Mouse (Mus musculus): Measurements from ENCODE around the gene Sstr3. TPM values are rescaled to one million over a fixed set of nuclear protein-coding genes. Genes with fewer than 3 reads are reported as not detected.

The Sstr3 gene
- total RNA-seq (2018; cell fraction: chromatin; rRNA removed): not detected
- not detected for total RNA-seq (2018; cell fraction: cytosol; rRNA removed)
- total RNA-seq (2018; cell fraction: nucleus; rRNA removed): not detected
- polyA plus RNA-seq (2018): not detected in 3 replicates

DNA sequence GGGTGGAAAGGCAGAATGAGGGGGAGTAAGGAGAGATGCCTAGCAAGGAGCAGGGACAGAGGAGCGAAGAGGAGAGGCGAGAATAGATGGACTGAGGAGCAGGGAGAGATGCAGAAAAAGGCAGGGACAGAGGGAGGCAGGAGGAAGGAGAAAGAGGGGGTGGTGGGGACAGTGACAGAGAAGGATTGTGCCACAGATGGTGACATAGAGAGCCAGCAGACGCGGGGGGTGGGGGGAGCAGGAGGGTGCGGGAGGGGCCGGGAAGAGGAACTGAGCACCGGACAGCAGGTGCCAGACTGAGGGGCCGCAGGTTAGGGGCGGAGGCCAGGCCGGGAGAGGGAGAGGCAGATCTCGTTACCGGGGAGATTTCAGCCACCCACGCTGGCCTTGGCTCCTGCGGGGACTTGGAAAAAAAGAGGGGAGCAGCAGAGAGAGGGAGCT is at the start of gene Sstr3:
Sstr3 (minus strand) TSS at position 125 of the 441 bp plus-strand sequence.
- H3K36me3 ChIP-seq (ENCODE audit: inconsistent target): no peaks in the 10 kb centered on the region
- 11% methylated on average over 14 of the region's 14 CpGs for WGBS (ENCODE audit: missing documents)

DNA sequence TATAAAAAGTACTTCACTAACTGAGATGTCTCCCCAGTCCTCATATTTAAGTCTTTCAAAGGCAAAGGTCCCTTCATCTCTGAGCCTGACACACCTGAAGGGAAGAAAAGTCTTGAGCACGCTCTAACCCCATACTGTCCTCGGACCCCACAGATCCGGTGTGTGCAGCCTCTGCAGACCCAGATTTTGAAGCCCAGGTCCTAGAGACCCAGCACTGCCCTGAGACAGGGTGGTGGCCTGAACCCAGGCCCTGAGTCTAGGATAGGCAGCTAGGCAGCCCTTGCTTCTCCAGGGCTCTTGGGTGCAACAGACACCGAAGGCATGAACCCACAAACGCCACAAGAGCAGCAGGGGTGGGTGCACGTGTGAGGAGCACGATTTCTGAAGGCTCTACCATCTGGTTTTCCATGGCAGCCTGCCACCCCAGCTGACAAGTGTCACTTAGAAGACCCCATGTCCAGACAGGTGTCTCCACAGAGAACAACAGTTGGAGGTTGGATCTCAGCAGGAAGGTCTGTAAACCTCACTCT is 49.5 kb upstream of the Sstr3 start:
- H3K36me3 ChIP-seq (ENCODE audit: inconsistent target): no peaks in the 10 kb centered on the region
- 63% methylated on average over 7 of the region's 7 CpGs for WGBS (ENCODE audit: missing documents)
- peak overlapping the region; percentile 98 for H3K27ac ChIP-seq

More for the DNA sequence above, at the start of gene Sstr3:
- Histone ChIP-seq H3K79me2 (ENCODE audit: inconsistent target) (no peaks in the 10 kb centered on the region), H3K4me3 (ENCODE audit: inconsistent target) (no peak within 1 kb of the TSS), H3K27ac (no peak within 1 kb of the TSS)

DNA sequence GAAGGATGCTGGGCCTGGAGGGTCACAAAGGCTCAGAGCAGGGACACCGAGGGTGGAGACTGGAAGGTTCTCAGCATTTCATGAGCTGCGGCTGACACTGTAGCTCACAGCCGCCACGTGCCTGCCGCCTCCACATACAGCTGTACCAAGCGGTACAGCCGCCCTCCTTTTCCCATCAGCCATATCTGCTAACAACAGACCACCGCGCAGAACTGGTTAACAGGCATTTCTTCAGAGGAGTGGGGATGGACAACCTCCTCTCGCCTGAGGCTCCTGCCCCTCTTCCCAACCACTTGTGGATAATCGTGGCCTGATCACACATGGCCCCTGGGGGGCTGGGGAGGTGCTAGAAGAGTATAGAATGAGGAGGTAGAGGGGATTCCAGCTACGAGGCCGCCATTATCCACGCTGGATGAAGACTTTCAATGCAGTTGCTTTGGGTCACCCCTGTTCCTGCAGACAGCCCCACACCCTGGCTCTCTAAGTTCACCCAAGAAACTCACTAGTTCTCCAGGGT is 48.0 kb upstream of the Sstr3 start:
- H3K27ac ChIP-seq: peak overlapping the region; percentile 96
- WGBS (ENCODE audit: missing documents): 92% methylated on average over 14 of the region's 14 CpGs
- no peaks in the 10 kb centered on the region for H3K36me3 ChIP-seq (ENCODE audit: inconsistent target)
- no peak overlapping the region for H3K4me3 ChIP-seq (ENCODE audit: inconsistent target)
- H3K79me2 ChIP-seq (ENCODE audit: inconsistent target): peaks cover 6% of the 10 kb centered on the region; the same call in 1 of the 2 replicates

More for the DNA sequence above, 49.5 kb upstream of the Sstr3 start:
- Histone ChIP-seq H3K79me2 (ENCODE audit: inconsistent target) (peaks cover 18% of the 10 kb centered on the region), H3K4me3 (ENCODE audit: inconsistent target) (no peak overlapping the region)

DNA sequence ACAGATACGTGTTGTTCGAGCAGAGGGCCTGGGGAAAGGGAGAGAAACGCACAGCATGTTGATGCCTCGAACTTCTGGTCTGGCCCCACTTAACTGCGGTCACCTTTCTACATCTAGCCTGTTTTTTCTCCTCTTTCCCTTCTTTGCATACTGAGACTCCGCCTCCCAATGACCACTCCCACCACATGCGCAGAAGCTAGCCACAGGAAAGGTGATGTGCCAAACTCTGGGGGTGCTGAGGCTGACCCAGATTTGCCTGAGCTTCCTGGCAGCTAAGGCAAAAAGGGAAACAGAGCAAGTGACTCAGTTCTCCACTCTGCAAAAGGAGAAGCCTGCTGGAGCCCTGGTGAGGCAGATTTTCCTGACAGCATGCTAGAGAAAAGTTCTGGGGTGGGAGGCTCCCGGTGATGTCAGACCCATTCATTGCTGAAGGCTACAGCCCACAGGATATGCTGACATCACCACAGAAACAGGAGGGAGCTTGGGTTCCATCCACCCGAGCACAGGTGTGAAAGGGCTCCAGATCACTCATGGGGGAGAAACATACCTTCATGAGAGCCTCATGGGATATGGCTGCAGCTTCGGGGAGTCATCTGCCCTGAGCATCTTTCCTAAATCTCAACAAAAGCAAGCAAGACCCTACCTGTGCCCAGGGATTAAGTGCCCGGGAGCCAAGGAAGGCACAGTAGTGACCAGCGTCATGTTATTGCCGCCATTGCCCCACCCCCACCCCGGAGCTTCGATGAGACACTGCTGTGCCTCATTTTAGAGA is 47.4 kb upstream of the Sstr3 start:
- Histone ChIP-seq H3K27ac (peak overlapping the region; percentile 96), H3K79me2 (ENCODE audit: inconsistent target) (no peaks in the 10 kb centered on the region), H3K36me3 (ENCODE audit: inconsistent target) (no peaks in the 10 kb centered on the region), H3K4me3 (ENCODE audit: inconsistent target) (no peak overlapping the region)
- 32% methylated on average over 14 of the region's 15 CpGs for WGBS (ENCODE audit: missing documents)

DNA sequence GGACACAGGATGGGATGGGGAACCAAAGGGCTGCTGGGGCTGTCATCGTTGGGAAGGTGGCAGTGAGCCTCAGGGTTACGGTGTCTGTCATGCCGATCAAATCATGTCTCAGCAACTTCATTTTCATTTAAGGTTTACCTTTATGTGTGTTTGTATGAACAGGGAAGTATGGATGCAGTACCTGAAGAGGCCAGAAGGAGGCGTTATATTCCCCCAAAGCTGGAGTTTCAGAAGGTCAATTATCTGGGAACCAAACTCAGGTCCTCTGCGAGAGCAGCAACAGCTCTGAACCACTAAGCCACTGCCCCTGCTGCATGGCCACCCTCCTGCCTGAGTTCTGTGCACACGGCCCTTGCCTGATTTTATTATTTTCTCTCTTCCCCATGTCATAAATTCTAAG is 46.3 kb upstream of the Sstr3 start:
- Histone ChIP-seq H3K79me2 (ENCODE audit: inconsistent target) (no peaks in the 10 kb centered on the region), H3K27ac (peak overlapping the region; percentile 96), H3K4me3 (ENCODE audit: inconsistent target) (no peak overlapping the region), H3K36me3 (ENCODE audit: inconsistent target) (no peaks in the 10 kb centered on the region)
- WGBS (ENCODE audit: missing documents): 89% methylated on average over 6 of the region's 6 CpGs

DNA sequence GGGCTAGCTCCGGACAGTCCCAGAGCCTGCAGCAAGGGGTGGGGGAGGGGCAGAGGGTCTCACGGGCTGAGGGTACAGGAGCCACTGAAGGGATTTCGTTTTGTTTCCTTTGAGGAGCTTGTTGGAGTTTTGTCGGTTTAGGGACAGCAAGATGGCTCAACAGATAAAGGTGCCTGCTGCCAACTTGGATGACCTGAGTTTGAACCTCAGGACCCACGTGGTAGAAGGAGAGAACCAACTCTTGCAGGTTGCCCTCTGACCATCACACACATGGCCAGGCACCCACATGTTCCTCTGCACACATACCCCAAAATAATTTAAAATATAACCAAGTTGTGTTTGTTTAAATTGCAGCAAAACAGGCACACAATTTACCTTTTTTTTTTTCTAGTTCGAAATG is 45.5 kb upstream of the Sstr3 start:
- Histone ChIP-seq H3K79me2 (ENCODE audit: inconsistent target) (no peaks in the 10 kb centered on the region), H3K4me3 (ENCODE audit: inconsistent target) (no peak overlapping the region), H3K27ac (peak overlapping the region; percentile 96), H3K36me3 (ENCODE audit: inconsistent target) (no peaks in the 10 kb centered on the region)
- 59% methylated on average over 6 of the region's 6 CpGs for WGBS (ENCODE audit: missing documents)

DNA sequence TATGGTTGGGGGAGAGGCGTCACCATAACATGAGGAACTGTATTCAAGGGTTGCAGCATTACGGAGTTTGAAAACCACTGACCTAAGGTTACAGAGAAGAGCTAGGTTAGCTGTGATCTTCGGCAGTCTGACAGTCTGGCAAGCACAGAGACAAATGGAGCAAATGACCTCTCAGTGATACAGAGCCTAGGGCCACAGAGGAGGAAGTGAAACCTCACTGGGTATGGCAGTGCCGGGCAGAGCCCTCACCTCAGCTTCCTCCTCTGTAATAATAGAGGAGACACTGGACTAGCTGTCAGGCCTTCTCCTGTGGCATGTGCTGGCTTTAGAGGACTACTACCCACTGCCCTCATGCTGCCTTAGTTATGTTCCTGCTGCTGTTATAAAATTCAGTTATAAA is 44.4 kb upstream of the Sstr3 start:
- 0% methylated on average over 4 of the region's 4 CpGs for WGBS (ENCODE audit: missing documents)
- Histone ChIP-seq H3K36me3 (ENCODE audit: inconsistent target) (no peaks in the 10 kb centered on the region), H3K79me2 (ENCODE audit: inconsistent target) (no peaks in the 10 kb centered on the region), H3K27ac (peak overlapping the region; percentile 96), H3K4me3 (ENCODE audit: inconsistent target) (no peak overlapping the region)

DNA sequence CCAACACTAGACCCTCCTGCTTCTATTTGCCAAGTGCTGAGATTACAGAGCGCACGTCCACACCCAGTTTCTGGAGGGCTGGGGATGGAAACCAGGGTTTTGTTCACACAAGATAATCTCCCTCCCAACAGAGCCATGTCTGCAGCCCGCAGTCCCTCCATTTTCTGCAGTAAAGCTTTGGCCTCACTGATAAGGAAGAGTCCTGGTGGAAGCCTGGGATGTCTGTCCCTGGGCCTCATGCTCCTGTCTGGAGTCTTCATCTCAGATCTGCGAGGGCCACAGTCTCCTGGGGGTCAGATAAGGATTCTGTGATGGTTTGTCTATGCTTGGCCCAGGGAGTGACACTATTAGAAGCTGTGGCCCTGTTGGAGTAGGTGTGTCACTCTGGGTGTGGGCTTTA is 43.6 kb upstream of the Sstr3 start:
- 93% methylated on average over 4 of the region's 4 CpGs for WGBS (ENCODE audit: missing documents)
- H3K27ac ChIP-seq: peak overlapping the region; percentile 96
- no peaks in the 10 kb centered on the region for H3K79me2 ChIP-seq (ENCODE audit: inconsistent target)
- no peak overlapping the region for H3K4me3 ChIP-seq (ENCODE audit: inconsistent target)
- no peaks in the 10 kb centered on the region for H3K36me3 ChIP-seq (ENCODE audit: inconsistent target)

DNA sequence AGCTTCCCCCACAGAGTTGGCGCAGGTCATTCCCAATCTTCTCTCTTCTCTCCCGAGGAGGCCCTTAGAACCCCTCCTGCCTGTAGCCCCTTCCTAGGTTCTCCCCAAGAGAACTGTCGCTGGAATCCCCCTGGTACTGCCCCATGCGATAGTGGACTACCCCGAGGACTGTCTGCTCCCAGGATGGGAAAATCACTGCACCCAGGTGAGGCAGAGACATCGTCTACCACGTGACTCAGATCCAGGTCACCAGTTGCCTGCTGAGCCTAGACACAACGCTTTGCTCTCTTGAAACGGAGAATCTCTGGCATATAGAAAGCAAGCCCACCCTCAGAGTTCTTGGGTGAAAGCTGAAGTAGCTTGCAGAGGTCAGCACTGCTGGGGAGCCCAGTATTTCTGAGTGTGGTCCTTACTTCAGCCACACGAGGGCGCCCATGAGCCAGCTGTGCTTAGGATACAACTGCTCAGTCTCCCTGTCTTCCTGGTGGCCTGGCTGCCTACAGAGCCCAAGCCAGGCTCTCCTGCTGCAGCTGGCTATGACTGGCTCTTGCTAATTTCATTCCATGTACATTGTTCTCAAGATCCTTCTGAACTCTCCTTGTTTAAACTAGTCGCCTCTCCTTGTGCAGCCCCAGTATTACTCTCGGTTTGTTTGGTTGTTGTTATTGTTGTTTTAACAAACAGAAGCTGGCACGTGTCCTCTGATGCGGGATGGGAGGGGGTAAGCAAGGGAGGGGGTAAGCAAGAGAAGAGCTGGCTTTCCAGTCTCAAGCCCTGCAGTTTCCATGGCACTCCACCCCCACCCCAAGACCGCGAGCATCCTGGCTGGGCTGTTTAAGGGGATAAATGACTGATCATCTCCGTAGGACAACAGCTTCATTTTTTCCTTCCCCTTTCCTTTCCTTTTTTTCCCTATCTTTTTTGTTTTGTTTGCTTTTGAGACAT is 42.8 kb upstream of the Sstr3 start:
- H3K4me3 ChIP-seq (ENCODE audit: inconsistent target): no peak overlapping the region
- 58% methylated on average over 17 of the region's 18 CpGs for WGBS (ENCODE audit: missing documents)

DNA sequence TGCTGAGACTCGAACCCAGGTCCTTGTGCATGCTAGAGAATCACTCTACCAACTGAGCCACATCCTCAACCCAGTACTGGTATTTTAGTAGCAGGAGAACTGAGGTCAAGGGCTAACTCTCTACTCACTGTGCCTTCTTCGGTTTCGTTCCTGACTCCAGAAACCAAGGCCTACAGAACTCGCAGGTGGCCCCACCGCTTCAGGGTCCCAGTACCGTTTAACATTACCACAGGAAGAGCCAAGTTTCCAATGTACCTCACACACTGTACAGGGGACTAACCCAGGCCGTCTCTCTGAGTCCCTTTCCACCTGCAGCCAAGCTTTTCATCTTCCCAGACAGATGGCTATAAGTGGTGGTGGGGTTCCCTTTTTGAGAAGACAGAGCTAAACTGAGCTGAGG is 40.9 kb upstream of the Sstr3 start:
- no peaks in the 10 kb centered on the region for H3K36me3 ChIP-seq (ENCODE audit: inconsistent target)
- WGBS (ENCODE audit: missing documents): 86% methylated on average over 7 of the region's 7 CpGs
- H3K27ac ChIP-seq: no peak overlapping the region
- no peak overlapping the region for H3K4me3 ChIP-seq (ENCODE audit: inconsistent target)
- peaks cover 7% of the 10 kb centered on the region; the same call in 1 of the 2 replicates for H3K79me2 ChIP-seq (ENCODE audit: inconsistent target)

More for the DNA sequence above, 42.8 kb upstream of the Sstr3 start:
- H3K27ac ChIP-seq: peak overlapping the region; percentile 96
- no peaks in the 10 kb centered on the region for H3K79me2 ChIP-seq (ENCODE audit: inconsistent target)
- H3K36me3 ChIP-seq (ENCODE audit: inconsistent target): no peaks in the 10 kb centered on the region

DNA sequence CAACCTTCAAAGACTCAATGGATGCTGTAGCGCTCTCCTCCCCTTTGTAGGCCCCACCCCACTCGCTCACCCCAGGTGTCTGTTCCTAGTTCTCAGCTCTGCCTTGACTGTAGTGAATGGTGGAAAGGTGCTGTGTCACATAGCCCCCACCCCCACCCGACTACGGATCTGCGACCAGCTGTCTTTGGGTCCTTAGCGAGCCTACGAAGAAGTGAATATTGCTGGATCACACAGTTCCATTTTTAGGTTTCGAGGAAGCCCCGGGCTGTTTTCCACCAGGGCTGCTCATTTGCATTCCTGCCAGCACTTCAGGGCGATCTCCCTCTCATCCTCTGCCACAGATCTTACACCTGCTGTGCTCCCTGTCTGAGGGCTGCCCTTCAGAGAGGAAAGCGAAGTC is 38.9 kb upstream of the Sstr3 start:
- no peak overlapping the region for H3K27ac ChIP-seq
- peaks cover 7% of the 10 kb centered on the region; the same call in 1 of the 2 replicates for H3K79me2 ChIP-seq (ENCODE audit: inconsistent target)
- 55% methylated on average over 11 of the region's 11 CpGs for WGBS (ENCODE audit: missing documents)
- H3K4me3 ChIP-seq (ENCODE audit: inconsistent target): no peak overlapping the region
- no peaks in the 10 kb centered on the region for H3K36me3 ChIP-seq (ENCODE audit: inconsistent target)

DNA sequence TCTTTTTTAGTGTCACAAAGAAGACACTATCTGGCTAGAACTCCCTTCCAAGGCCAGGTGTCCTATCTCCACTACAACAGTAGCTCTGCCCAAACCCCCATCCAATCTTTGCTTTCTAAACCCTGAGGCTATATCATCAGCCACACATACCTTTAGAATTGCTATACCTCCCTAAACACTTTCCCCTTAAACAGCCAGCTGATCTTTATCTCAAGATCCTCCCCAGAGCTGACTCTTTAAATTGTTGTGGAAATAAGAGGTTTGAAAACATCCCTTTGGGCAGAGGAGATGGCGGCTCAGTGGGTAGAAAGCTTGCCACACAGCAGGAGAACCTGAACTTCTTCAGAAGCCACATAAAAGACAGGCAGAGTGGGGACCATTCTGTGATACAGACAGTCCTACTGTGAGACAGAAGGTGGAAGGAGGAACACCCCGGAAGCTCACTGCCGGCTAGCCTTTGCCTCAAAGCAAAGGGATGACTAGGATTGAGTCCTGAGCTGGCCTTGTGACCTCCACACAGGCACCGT is 31.9 kb upstream of the Sstr3 start:
- no peak overlapping the region for H3K4me3 ChIP-seq (ENCODE audit: inconsistent target)
- H3K79me2 ChIP-seq (ENCODE audit: inconsistent target): peaks cover 23% of the 10 kb centered on the region
- H3K27ac ChIP-seq: no peak overlapping the region
- H3K36me3 ChIP-seq (ENCODE audit: inconsistent target): no peaks in the 10 kb centered on the region
- WGBS (ENCODE audit: missing documents): 100% methylated on average over 1 of the region's 4 CpGs

DNA sequence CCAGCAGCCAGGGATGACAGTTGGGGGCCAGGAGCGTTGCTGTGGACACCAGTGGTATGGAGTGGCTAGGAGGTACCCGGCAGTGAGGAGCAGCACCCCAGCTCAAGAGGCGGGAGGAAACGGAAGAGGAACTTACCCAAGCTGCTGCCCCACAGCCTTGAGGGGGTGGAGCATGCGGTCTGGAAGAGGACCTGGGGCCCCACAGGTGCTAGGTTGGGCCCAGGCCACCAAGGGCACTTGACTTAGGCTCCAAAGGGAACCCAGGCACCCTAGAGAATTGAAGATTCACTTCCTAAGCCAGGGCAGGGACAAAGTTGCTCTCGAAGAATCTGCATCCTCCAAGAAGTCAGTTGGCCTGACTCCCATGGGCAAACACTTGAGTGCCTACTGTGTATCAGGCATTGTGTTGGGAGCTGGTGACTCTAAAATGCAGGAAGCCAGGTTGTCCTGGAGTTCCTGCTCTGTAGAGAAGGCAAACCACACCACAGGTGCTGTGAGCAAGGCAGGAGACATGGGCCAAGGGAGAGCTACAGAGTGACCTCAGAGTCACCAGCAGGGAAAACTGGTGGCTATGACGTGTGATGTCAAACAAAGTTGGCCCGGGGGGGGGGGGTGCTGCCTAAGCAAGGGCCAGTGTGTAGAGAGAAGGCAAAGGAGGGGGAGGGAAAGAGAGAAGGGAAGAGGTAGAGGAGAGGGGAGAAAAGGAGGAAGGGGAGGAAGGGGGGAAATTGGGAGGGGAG is 28.3 kb upstream of the Sstr3 start, which contains the start of gene Rac2:
Rac2 (minus strand) TSS at position 126 of the 740 bp plus-strand sequence.
- Histone ChIP-seq H3K36me3 (ENCODE audit: inconsistent target) (peaks cover 29% of the 10 kb centered on the region), H3K4me3 (ENCODE audit: inconsistent target) (peak within 1 kb of the TSS; percentile 98), H3K27ac (peak within 1 kb of the TSS; percentile 93), H3K79me2 (ENCODE audit: inconsistent target) (peaks cover 51% of the 10 kb centered on the region)
- WGBS (ENCODE audit: missing documents): 3% methylated on average over 7 of the region's 8 CpGs

Data from macrophage (primary cell).